Mouse (Mus musculus) cortical plate, adult 2 months (tissue): ENCODE data around the gene Hvcn1.

ENCODE experiments used
- CTCF ChIP-seq: fragments of 200-500 bp; IDR thresholded peaks from 2 replicates; pipeline ENCODE4 v1.5.1; 2011; ENCODE audit warnings: mild to moderate bottlenecking, control low read depth, low read length; ENCODE audit not compliant: insufficient read depth; ENCODE audit errors: extremely low read depth
- POLR2A ChIP-seq: fragments of 200-500 bp; IDR thresholded peaks from 2 replicates; pipeline ENCODE4 v1.6.1; 2011; ENCODE audit warnings: mild to moderate bottlenecking, low read length, control low read depth; ENCODE audit not compliant: insufficient read depth; ENCODE audit errors: extremely low read depth

GRCm38 (mm10) chr5:122240989-122241388 is 34.4 kb downstream of the Hvcn1 start:
- no peak for TF ChIP-seq CTCF
- TF ChIP-seq POLR2A = no peak
